Mouse (Mus musculus) liver, adult 2 months (tissue): ENCODE measurements at regions not wholly inside any gene's neighbourhood (a gene's known extent, or its start where the extent isn't known, plus 50 kb on each side); places are given as distances from the start of the nearest gene placed in this dataset.
A peak's percentile ranks its signal among the peaks of the same experiment; 100 is the strongest.

ENCODE experiments used
- DNase-seq: peaks from one replicate; pipeline ENCODE4 v3.0.0-alpha.2; 2011; ENCODE audit warnings: low read depth, low spot score; ENCODE audit errors: extremely low read depth
- H3K27ac ChIP-seq: fragments of 200-500 bp; replicated peaks from 2 replicates; pipeline ENCODE4 v1.5.1; 2012; ENCODE audit warnings: low read depth, mild to moderate bottlenecking, control low read depth, inconsistent platforms, low read length; ENCODE audit not compliant: insufficient read depth
- H3K27me3 ChIP-seq: fragments of 200-500 bp; 2 replicates; pipeline ENCODE4 v1.6.1; 2012; ENCODE audit warnings: mild to moderate bottlenecking, moderate library complexity, low read length, inconsistent platforms; ENCODE audit not compliant: control insufficient read depth, insufficient read depth
- H3K36me3 ChIP-seq: fragments of 200-500 bp; 2 replicates; pipeline ENCODE4 v1.6.1; 2012; ENCODE audit warnings: low read length, inconsistent platforms; ENCODE audit not compliant: control insufficient read depth, insufficient read depth
- H3K4me1 ChIP-seq: fragments of 200-500 bp; 2 replicates; pipeline ENCODE4 v1.6.1; 2011; ENCODE audit warnings: low read length; ENCODE audit not compliant: control insufficient read depth, insufficient read depth
- H3K4me3 ChIP-seq: fragments of 200-500 bp; 2 replicates; pipeline ENCODE4 v1.5.1; 2011; ENCODE audit warnings: low read depth, mild to moderate bottlenecking, control low read depth, low read length, moderate library complexity; ENCODE audit not compliant: insufficient read depth
- H3K79me2 ChIP-seq: fragments of 200-500 bp; 2 replicates; pipeline ENCODE4 v1.6.1; 2012; ENCODE audit warnings: inconsistent platforms, mild to moderate bottlenecking, low read length, moderate library complexity; ENCODE audit not compliant: control insufficient read depth, insufficient read depth
- H3K9ac ChIP-seq: fragments of 200-500 bp; 2 replicates; pipeline ENCODE4 v1.6.1; 2012; ENCODE audit warnings: low read depth, mild to moderate bottlenecking, control low read depth, inconsistent platforms, low read length
- CTCF ChIP-seq: fragments of 200-500 bp; IDR thresholded peaks from 2 replicates; pipeline ENCODE4 v1.5.1; 2011; ENCODE audit warnings: low read depth, low read length, control low read depth
- POLR2A ChIP-seq: fragments of 200-500 bp; IDR thresholded peaks from 2 replicates; pipeline ENCODE4 v1.6.1; 2011; ENCODE audit warnings: low read length, control low read depth; ENCODE audit not compliant: insufficient read depth; ENCODE audit errors: extremely low read depth
- WGBS: fragments of 180-500 bp; shearing (Covaris S2); methylation state at CpG from one replicate; pipeline ENCODE4 v1.1.7; 2018; 5-methylcytosine and 5-hydroxymethylcytosine counted together

- no peak for TF ChIP-seq POLR2A
- DNase-seq = no peak
- no peaks in the 10 kb centered on the region for H3K36me3 ChIP-seq
- no peaks in the 10 kb centered on the region for H3K79me2 ChIP-seq
- no peaks in the 10 kb centered on the region for H3K4me1 ChIP-seq
- H3K4me3 ChIP-seq = no peak overlapping the region
- WGBS = 76% methylated on average over 14 of the region's 14 CpGs
- no peaks in the 10 kb centered on the region for H3K27me3 ChIP-seq
- no peak overlapping the region for H3K9ac ChIP-seq
- H3K27ac ChIP-seq = no peak overlapping the region
These were observed 230.7 kb downstream of the Prex1 start for GRCm38 (mm10) chr2:166482720-166483616.

GRCm38 (mm10) chr2:166481774-166482173, 231.9 kb downstream of the Prex1 start:
- DNase-seq = no peak
- 86% methylated on average over 7 of the region's 7 CpGs for WGBS
- no peaks in the 10 kb centered on the region for H3K36me3 ChIP-seq
- TF ChIP-seq CTCF (no peak), POLR2A (no peak)
- H3K27ac ChIP-seq = no peak overlapping the region
- H3K9ac ChIP-seq = no peak overlapping the region
- no peaks in the 10 kb centered on the region for H3K27me3 ChIP-seq
- H3K79me2 ChIP-seq = no peaks in the 10 kb centered on the region
- H3K4me3 ChIP-seq = no peak overlapping the region
- no peaks in the 10 kb centered on the region for H3K4me1 ChIP-seq

- TF ChIP-seq CTCF = no peak
- TF ChIP-seq POLR2A = no peak
These were observed 232.3 kb downstream of the Prex1 start for GRCm38 (mm10) chr2:166481362-166481761.

GRCm38 (mm10) chr2:166480883-166481282, 232.7 kb downstream of the Prex1 start:
- Histone ChIP-seq H3K27ac (no peak overlapping the region), H3K4me1 (no peaks in the 10 kb centered on the region), H3K9ac (no peak overlapping the region), H3K4me3 (no peak overlapping the region), H3K36me3 (no peaks in the 10 kb centered on the region), H3K79me2 (no peaks in the 10 kb centered on the region), H3K27me3 (no peaks in the 10 kb centered on the region)
- DNase-seq = peak; percentile 7
- TF ChIP-seq POLR2A = no peak
- no peak for TF ChIP-seq CTCF
- WGBS = 83% methylated on average over 5 of the region's 5 CpGs

More at GRCm38 (mm10) chr2:166481362-166481761, 232.3 kb downstream of the Prex1 start:
- H3K27ac ChIP-seq = no peak overlapping the region
- WGBS = 93% methylated on average over 6 of the region's 6 CpGs
- no peak for DNase-seq
- no peaks in the 10 kb centered on the region for H3K27me3 ChIP-seq
- H3K4me3 ChIP-seq = no peak overlapping the region
- no peaks in the 10 kb centered on the region for H3K4me1 ChIP-seq
- no peaks in the 10 kb centered on the region for H3K79me2 ChIP-seq
- H3K9ac ChIP-seq = no peak overlapping the region
- no peaks in the 10 kb centered on the region for H3K36me3 ChIP-seq

GRCm38 (mm10) chr2:166476953-166477352, 236.7 kb downstream of the Prex1 start:
- Histone ChIP-seq H3K4me3 (no peak overlapping the region), H3K9ac (no peak overlapping the region), H3K36me3 (no peaks in the 10 kb centered on the region), H3K4me1 (no peaks in the 10 kb centered on the region), H3K27me3 (no peaks in the 10 kb centered on the region), H3K27ac (no peak overlapping the region), H3K79me2 (no peaks in the 10 kb centered on the region)
- no peak for DNase-seq
- TF ChIP-seq CTCF = no peak
- TF ChIP-seq POLR2A = no peak
- WGBS = 88% methylated on average over 6 of the region's 6 CpGs

- Histone ChIP-seq H3K79me2 (no peaks in the 10 kb centered on the region), H3K36me3 (no peaks in the 10 kb centered on the region), H3K27me3 (no peaks in the 10 kb centered on the region), H3K9ac (no peak overlapping the region), H3K27ac (no peak overlapping the region), H3K4me1 (no peaks in the 10 kb centered on the region), H3K4me3 (no peak overlapping the region)
- DNase-seq = no peak
- 84% methylated on average over 4 of the region's 4 CpGs for WGBS
- no peak for TF ChIP-seq CTCF
These were observed 238.0 kb downstream of the Prex1 start for GRCm38 (mm10) chr2:166475624-166476023.
